Mouse (Mus musculus): ENCODE results near the gene Hdac1. TPM values are rescaled to one million over a fixed set of nuclear protein-coding genes. Genes with fewer than 3 reads are reported as not detected.
A peak's percentile ranks its signal among the peaks of the same experiment; 100 is the strongest.
"Not testable (repeated sequence)": the region's sequence is repeated elsewhere in the genome, so short reads cannot be mapped to it uniquely, and the experiment has no call there.

Hdac1 gene
- polyA plus RNA-seq, 1 experiment = 41.6 TPM

GRCm38 (mm10) chr4:129549306-129549705, 6.8 kb upstream of the Hdac1 start:
- peak; percentile 46 for DNase-seq
- 94% methylated on average over 2 of the region's 2 CpGs for WGBS
- Histone ChIP-seq H3K36me3 (ENCODE audit: control insufficient read depth, insufficient read depth, low read length) (no peaks in the 10 kb centered on the region), H3K27ac (ENCODE audit: insufficient read depth, low read depth, low read length) (no peak overlapping the region), H3K4me1 (ENCODE audit: control insufficient read depth, insufficient read depth, low read length) (no peaks in the 10 kb centered on the region), H3K4me3 (ENCODE audit: insufficient read depth, low read depth, low read length) (no peak overlapping the region), H3K27me3 (replicated peaks; ENCODE audit: control insufficient read depth, insufficient read depth, low read length) (no peaks in the 10 kb centered on the region)
- TF ChIP-seq POLR2A (IDR thresholded peaks at IDR 0.05; ENCODE audit: low read depth, low read length) (no peak), CTCF (conservative IDR thresholded peaks at IDR 0.05; ENCODE audit: insufficient read depth, insufficient read length, low read depth, low read length) (0 out of 2 replicates have a peak, but pooled peaks have one; percentile 21)

GRCm38 (mm10) chr4:129547631-129548030, 5.1 kb upstream of the Hdac1 start:
- not testable (repeated sequence) for H3K27ac ChIP-seq (ENCODE audit: insufficient read depth, low read depth, low read length); H3K36me3 ChIP-seq (ENCODE audit: control insufficient read depth, insufficient read depth, low read length); H3K4me3 ChIP-seq (ENCODE audit: insufficient read depth, low read depth, low read length); H3K4me1 ChIP-seq (ENCODE audit: control insufficient read depth, insufficient read depth, low read length); H3K27me3 ChIP-seq (replicated peaks; ENCODE audit: control insufficient read depth, insufficient read depth, low read length); DNase-seq
- 75% methylated on average over 4 of the region's 4 CpGs for WGBS

- no peak for DNase-seq
- H3K36me3 ChIP-seq (ENCODE audit: control insufficient read depth, insufficient read depth, low read length) = no peaks in the 10 kb centered on the region
- H3K4me3 ChIP-seq (ENCODE audit: insufficient read depth, low read depth, low read length) = no peak overlapping the region
- H3K4me1 ChIP-seq (ENCODE audit: control insufficient read depth, insufficient read depth, low read length) = peaks cover 10% of the 10 kb centered on the region; the same call in 1 of the 2 replicates
- H3K27ac ChIP-seq (ENCODE audit: insufficient read depth, low read depth, low read length) = no peak overlapping the region
- no peak for TF ChIP-seq POLR2A (IDR thresholded peaks at IDR 0.05; ENCODE audit: low read depth, low read length)
- TF ChIP-seq CTCF (conservative IDR thresholded peaks at IDR 0.05; ENCODE audit: insufficient read depth, insufficient read length, low read depth, low read length) = no peak
- 91% methylated on average over 4 of the region's 4 CpGs for WGBS
- H3K27me3 ChIP-seq (replicated peaks; ENCODE audit: control insufficient read depth, insufficient read depth, low read length) = no peaks in the 10 kb centered on the region
Observed at GRCm38 (mm10) chr4:129544106-129544505, 1.6 kb upstream of the Hdac1 start.

- peak; percentile 25; the same call in 1 of the 2 replicates for TF ChIP-seq CTCF (conservative IDR thresholded peaks at IDR 0.05; ENCODE audit: insufficient read depth, insufficient read length, low read depth, low read length)
- TF ChIP-seq POLR2A (IDR thresholded peaks at IDR 0.05; ENCODE audit: low read depth, low read length) = no peak
- Histone ChIP-seq H3K4me1 (ENCODE audit: control insufficient read depth, insufficient read depth, low read length) (peaks cover 10% of the 10 kb centered on the region; the same call in 1 of the 2 replicates), H3K36me3 (ENCODE audit: control insufficient read depth, insufficient read depth, low read length) (no peaks in the 10 kb centered on the region), H3K4me3 (ENCODE audit: insufficient read depth, low read depth, low read length) (peak overlapping the region; percentile 97), H3K27ac (ENCODE audit: insufficient read depth, low read depth, low read length) (peak overlapping the region; percentile 34; the same call in 1 of the 2 replicates), H3K27me3 (replicated peaks; ENCODE audit: control insufficient read depth, insufficient read depth, low read length) (no peaks in the 10 kb centered on the region)
- 1% methylated on average over 30 of the region's 30 CpGs for WGBS
- peak; percentile 15 for DNase-seq
Observed at GRCm38 (mm10) chr4:129541868-129542591, 483 bp downstream of the Hdac1 start.

- Histone ChIP-seq H3K27me3 (replicated peaks; ENCODE audit: control insufficient read depth, insufficient read depth, low read length) (no peaks in the 10 kb centered on the region), H3K4me3 (ENCODE audit: insufficient read depth, low read depth, low read length) (no peak overlapping the region), H3K27ac (ENCODE audit: insufficient read depth, low read depth, low read length) (no peak overlapping the region), H3K4me1 (ENCODE audit: control insufficient read depth, insufficient read depth, low read length) (peaks cover 13% of the 10 kb centered on the region; the same call in 1 of the 2 replicates), H3K36me3 (ENCODE audit: control insufficient read depth, insufficient read depth, low read length) (no peaks in the 10 kb centered on the region)
- TF ChIP-seq CTCF (conservative IDR thresholded peaks at IDR 0.05; ENCODE audit: insufficient read depth, insufficient read length, low read depth, low read length) (peak; percentile 62), POLR2A (IDR thresholded peaks at IDR 0.05; ENCODE audit: low read depth, low read length) (no peak)
- 72% methylated on average over 6 of the region's 6 CpGs for whole genome bisulfite sequencing
- peak; percentile 42 for DNase-seq
Observed at GRCm38 (mm10) chr4:129540012-129540411, 2.5 kb downstream of the Hdac1 start.

GRCm38 (mm10) chr4:129528901-129529300, 13.6 kb downstream of the Hdac1 start:
- not testable (repeated sequence) for H3K36me3 ChIP-seq (ENCODE audit: control insufficient read depth, insufficient read depth, low read length); H3K4me1 ChIP-seq (ENCODE audit: control insufficient read depth, insufficient read depth, low read length); H3K27me3 ChIP-seq (replicated peaks; ENCODE audit: control insufficient read depth, insufficient read depth, low read length); H3K4me3 ChIP-seq (ENCODE audit: insufficient read depth, low read depth, low read length); H3K27ac ChIP-seq (ENCODE audit: insufficient read depth, low read depth, low read length); DNase-seq
- WGBS = 70% methylated on average over 6 of the region's 6 CpGs

GRCm38 (mm10) chr4:129525889-129526288, 16.6 kb downstream of the Hdac1 start:
- no peaks in the 10 kb centered on the region; the same call in 1 of the 2 replicates for H3K36me3 ChIP-seq (ENCODE audit: control insufficient read depth, insufficient read depth, low read length)
- 72% methylated on average over 3 of the region's 3 CpGs for WGBS
- TF ChIP-seq CTCF (conservative IDR thresholded peaks at IDR 0.05; ENCODE audit: insufficient read depth, insufficient read length, low read depth, low read length) (no peak), POLR2A (IDR thresholded peaks at IDR 0.05; ENCODE audit: low read depth, low read length) (no peak)

More at GRCm38 (mm10) chr4:129525889-129526288, 16.6 kb downstream of the Hdac1 start:
- Histone ChIP-seq H3K4me3 (ENCODE audit: insufficient read depth, low read depth, low read length) (no peak overlapping the region), H3K27ac (ENCODE audit: insufficient read depth, low read depth, low read length) (no peak overlapping the region), H3K27me3 (replicated peaks; ENCODE audit: control insufficient read depth, insufficient read depth, low read length) (no peaks in the 10 kb centered on the region), H3K4me1 (ENCODE audit: control insufficient read depth, insufficient read depth, low read length) (no peaks in the 10 kb centered on the region)
- no peak for DNase-seq
